Comparison of ENCODE assay signal across 24 mouse cellular contexts in genomic region chr13:60371656-60372055, GRCm38 (mm10).
"Had no signal": no experiment of that assay in that cellular context is flagged by ENCODE, and none has a peak within 500 bp of the region (broad histone marks: within the 10 kb centered on the region; RNA-seq: fewer than 3 reads in every experiment).

No protein-coding gene starts in this region.

- H3K27me3 ChIP-seq: kidney, embryonic 15.5 days; limb, embryonic 13.5 days; midbrain, embryonic 12.5 days; midbrain, embryonic 15.5 days; neural tube, embryonic 12.5 days; neural tube, embryonic 15.5 days; stomach, embryonic 15.5 days had no signal

- H3K4me1 ChIP-seq: midbrain, embryonic 12.5 days; midbrain, embryonic 15.5 days; neural tube, embryonic 12.5 days; neural tube, embryonic 15.5 days had no signal

- H3K27ac ChIP-seq: kidney, embryonic 15.5 days; left cerebral cortex, adult 2 months; limb, embryonic 13.5 days; liver, embryonic 14.5 days; macrophage; midbrain, embryonic 12.5 days; midbrain, embryonic 15.5 days; neural tube, embryonic 12.5 days; neural tube, embryonic 15.5 days; stomach, embryonic 15.5 days had no signal

- H3K36me3 ChIP-seq: kidney, embryonic 15.5 days; limb, embryonic 13.5 days; midbrain, embryonic 12.5 days; midbrain, embryonic 15.5 days; neural tube, embryonic 12.5 days; neural tube, embryonic 15.5 days; stomach, embryonic 15.5 days had no signal

- DNase-seq: kidney, adult 2 months; kidney, postnatal 10 days; kidney, postnatal 36 days; layer of hippocampus, postnatal 36 days; left cerebral cortex, postnatal 4 days; liver, postnatal 0 days; lung, embryonic 14.5 days; right cerebral cortex, adult 18-20 months; right cerebral cortex, postnatal 14 days; right cerebral cortex, postnatal 4 days; spleen, adult 18-20 months; thymus, postnatal 25 days had no signal

- H3K9ac ChIP-seq: kidney, embryonic 15.5 days; limb, embryonic 13.5 days; liver, embryonic 14.5 days; liver, postnatal 0 days; lung, embryonic 14.5 days; midbrain, embryonic 12.5 days; midbrain, embryonic 15.5 days; neural tube, embryonic 12.5 days; neural tube, embryonic 15.5 days; stomach, embryonic 15.5 days had no signal

- H3K9me3 ChIP-seq: kidney, embryonic 15.5 days; limb, embryonic 13.5 days; midbrain, embryonic 12.5 days; midbrain, embryonic 15.5 days; neural tube, embryonic 12.5 days; neural tube, embryonic 15.5 days; stomach, embryonic 15.5 days had no signal

- H3K4me3 ChIP-seq: kidney, embryonic 15.5 days; left cerebral cortex, adult 2 months; limb, embryonic 13.5 days; midbrain, embryonic 12.5 days; midbrain, embryonic 15.5 days; neural tube, embryonic 12.5 days; neural tube, embryonic 15.5 days; stomach, embryonic 15.5 days had no signal

- H3K4me2 ChIP-seq: kidney, embryonic 15.5 days; limb, embryonic 13.5 days; liver, embryonic 11.5 days; lung, embryonic 14.5 days; midbrain, embryonic 12.5 days; midbrain, embryonic 15.5 days; neural tube, embryonic 12.5 days; neural tube, embryonic 15.5 days; stomach, embryonic 15.5 days had no signal

- ATAC-seq: liver, postnatal 0 days; lung, postnatal 0 days; midbrain, embryonic 15.5 days had no signal
